Mouse (Mus musculus): ENCODE results near the gene Cdkn1b. TPM values are rescaled to one million over a fixed set of nuclear protein-coding genes. Genes with fewer than 3 reads are reported as not detected.

Gene Cdkn1b
- polyA plus RNA-seq, 1 experiment: 30.3 TPM

DNA sequence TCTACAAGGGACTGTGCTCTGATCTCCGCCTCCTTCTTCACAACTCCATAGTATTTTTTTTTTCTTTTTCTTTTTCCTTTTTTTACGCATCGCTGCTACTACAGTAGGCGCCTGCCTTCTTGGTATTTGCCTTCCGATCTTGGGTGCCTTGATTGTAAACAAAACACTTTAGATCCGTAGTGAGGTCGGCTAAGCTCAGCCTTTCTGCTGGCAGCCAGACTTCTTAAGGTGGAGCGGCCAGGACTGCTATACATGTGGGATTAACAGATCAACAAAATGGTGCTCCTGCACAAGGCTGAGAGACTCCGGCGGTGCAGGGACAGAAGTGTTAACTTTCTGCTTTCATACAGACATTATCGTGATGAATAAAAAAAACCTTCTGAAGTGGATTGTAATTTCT lies 3.1 kb upstream of the Cdkn1b start:
- DNase-seq (ENCODE audit: low read depth in 1 of 2, low spot score in 2 of 2): peak in 1 of 2 experiments; percentile 51
- Histone ChIP-seq H3K27me3 (ENCODE audit: control insufficient read depth, insufficient read depth, low read length) (no peaks in the 10 kb centered on the region), H3K4me1 (ENCODE audit: control insufficient read depth, insufficient read depth, insufficient read length) (peaks cover 5% of the 10 kb centered on the region; the same call in 1 of the 2 replicates), H3K4me3 (ENCODE audit: extremely low read depth, insufficient read depth, insufficient read length) (peak overlapping the region; percentile 62), H3K27ac (ENCODE audit: insufficient read depth, low read length) (peak overlapping the region; percentile 36), H3K36me3 (ENCODE audit: control insufficient read depth, insufficient read depth, low read length) (peaks cover 2% of the 10 kb centered on the region; the same call in 1 of the 2 replicates)
- TF ChIP-seq POLR2A (IDR thresholded peaks at IDR 0.05; ENCODE audit: low read depth, low read length): no peak
- TF ChIP-seq CTCF (IDR thresholded peaks at IDR 0.05; ENCODE audit: extremely low read depth, insufficient read depth, insufficient read length, insufficient replicate concordance): no peak
- WGBS: 3% methylated on average over 11 of the region's 11 CpGs

DNA sequence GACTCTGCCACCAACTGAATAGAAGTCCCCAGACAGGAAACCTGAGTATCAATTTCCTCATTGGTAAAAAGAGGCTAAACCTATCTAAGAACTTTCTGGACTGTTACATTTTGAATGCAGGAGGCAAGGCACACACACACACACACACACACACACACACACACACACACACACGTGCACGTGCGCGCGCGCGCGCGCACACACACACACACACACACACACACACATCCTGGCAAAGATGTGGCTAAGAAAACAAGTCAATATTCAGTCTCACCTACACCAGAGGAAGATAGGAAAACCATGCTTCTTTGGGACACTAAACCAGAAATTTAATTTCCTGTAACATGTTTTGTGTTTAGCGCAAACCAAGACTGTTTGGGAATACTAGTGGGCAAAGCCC lies 1.4 kb upstream of the Cdkn1b start:
- WGBS: 49% methylated on average over 10 of the region's 10 CpGs
- H3K27ac ChIP-seq (ENCODE audit: insufficient read depth, low read length): peak overlapping the region; percentile 27
- no peaks in the 10 kb centered on the region for H3K27me3 ChIP-seq (ENCODE audit: control insufficient read depth, insufficient read depth, low read length)
- no peak overlapping the region for H3K4me3 ChIP-seq (ENCODE audit: extremely low read depth, insufficient read depth, insufficient read length)
- peaks cover 5% of the 10 kb centered on the region; the same call in 1 of the 2 replicates for H3K4me1 ChIP-seq (ENCODE audit: control insufficient read depth, insufficient read depth, insufficient read length)
- peaks cover 10% of the 10 kb centered on the region; the same call in 1 of the 2 replicates for H3K36me3 ChIP-seq (ENCODE audit: control insufficient read depth, insufficient read depth, low read length)
- no peak for TF ChIP-seq POLR2A (IDR thresholded peaks at IDR 0.05; ENCODE audit: low read depth, low read length)
- TF ChIP-seq CTCF (IDR thresholded peaks at IDR 0.05; ENCODE audit: extremely low read depth, insufficient read depth, insufficient read length, insufficient replicate concordance): no peak
- no peak for DNase-seq (ENCODE audit: low read depth in 1 of 2, low spot score in 2 of 2)

DNA sequence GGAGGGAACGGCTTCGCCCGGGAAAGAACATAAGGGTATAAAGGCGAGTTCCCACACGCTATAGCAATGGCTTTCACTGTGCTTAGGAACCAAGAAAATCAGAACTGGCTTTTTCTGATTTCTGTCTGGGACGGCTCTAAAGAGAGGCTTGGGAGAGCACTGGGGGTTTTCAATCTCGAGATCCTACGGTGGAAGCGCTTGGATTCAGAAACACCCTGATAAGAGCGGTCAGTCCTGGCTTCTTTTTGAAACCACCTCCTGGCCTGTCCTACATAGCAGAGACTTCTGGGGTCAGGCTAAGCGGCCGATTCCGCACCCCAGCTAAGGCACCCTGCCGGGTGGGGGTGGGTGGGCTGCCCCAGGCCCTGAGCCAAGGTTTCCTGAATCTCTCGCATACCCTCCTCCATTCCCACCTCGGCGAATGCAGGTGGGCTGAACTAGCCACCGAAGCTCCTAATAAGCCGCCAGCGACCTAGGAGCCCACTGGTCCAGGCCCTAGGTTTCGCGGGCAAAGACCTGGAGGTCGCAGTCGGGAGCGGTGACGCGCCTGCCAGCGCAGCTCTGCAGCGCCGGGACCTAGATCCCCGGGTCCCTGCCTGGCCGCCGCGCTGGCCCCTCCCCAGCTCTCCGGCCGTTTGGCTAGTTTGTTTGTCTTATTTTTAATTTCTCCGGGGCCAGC lies 551 bp upstream of the Cdkn1b start:
- Histone ChIP-seq H3K4me1 (ENCODE audit: control insufficient read depth, insufficient read depth, insufficient read length) (peaks cover 5% of the 10 kb centered on the region), H3K36me3 (ENCODE audit: control insufficient read depth, insufficient read depth, low read length) (peaks cover 13% of the 10 kb centered on the region; the same call in 1 of the 2 replicates), H3K4me3 (ENCODE audit: extremely low read depth, insufficient read depth, insufficient read length) (peak overlapping the region; percentile 97), H3K27me3 (ENCODE audit: control insufficient read depth, insufficient read depth, low read length) (no peaks in the 10 kb centered on the region), H3K27ac (ENCODE audit: insufficient read depth, low read length) (peak overlapping the region; percentile 100)
- 7% methylated on average over 37 of the region's 37 CpGs for WGBS
- DNase-seq (ENCODE audit: low read depth in 1 of 2, low spot score in 2 of 2): no peak
- TF ChIP-seq POLR2A (IDR thresholded peaks at IDR 0.05; ENCODE audit: low read depth, low read length) (no peak), CTCF (IDR thresholded peaks at IDR 0.05; ENCODE audit: extremely low read depth, insufficient read depth, insufficient read length, insufficient replicate concordance) (no peak)

DNA sequence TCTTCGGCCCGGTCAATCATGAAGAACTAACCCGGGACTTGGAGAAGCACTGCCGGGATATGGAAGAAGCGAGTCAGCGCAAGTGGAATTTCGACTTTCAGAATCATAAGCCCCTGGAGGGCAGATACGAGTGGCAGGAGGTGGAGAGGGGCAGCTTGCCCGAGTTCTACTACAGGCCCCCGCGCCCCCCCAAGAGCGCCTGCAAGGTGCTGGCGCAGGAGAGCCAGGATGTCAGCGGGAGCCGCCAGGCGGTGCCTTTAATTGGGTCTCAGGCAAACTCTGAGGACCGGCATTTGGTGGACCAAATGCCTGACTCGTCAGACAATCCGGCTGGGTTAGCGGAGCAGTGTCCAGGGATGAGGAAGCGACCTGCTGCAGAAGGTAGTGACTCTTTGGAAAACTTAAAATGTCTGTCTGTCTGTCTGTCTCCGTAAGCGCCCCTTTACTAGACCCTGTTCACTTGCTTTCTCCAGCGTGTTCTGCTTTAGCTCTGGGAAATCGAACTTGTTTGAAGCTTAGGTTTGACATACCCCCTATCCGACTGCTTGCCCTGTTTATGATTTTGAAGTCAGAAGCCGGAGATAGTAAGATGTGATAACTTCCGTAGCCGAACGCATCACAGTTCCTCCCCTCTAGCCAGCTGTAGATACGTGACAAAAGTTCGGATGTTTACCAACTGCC lies 953 bp downstream of the Cdkn1b start:
- under 1% methylated on average over 32 of the region's 32 CpGs for WGBS
- peaks cover 5% of the 10 kb centered on the region for H3K4me1 ChIP-seq (ENCODE audit: control insufficient read depth, insufficient read depth, insufficient read length)
- TF ChIP-seq POLR2A (IDR thresholded peaks at IDR 0.05; ENCODE audit: low read depth, low read length): peak; percentile 75
- TF ChIP-seq CTCF (IDR thresholded peaks at IDR 0.05; ENCODE audit: extremely low read depth, insufficient read depth, insufficient read length, insufficient replicate concordance): no peak
- peaks cover 13% of the 10 kb centered on the region for H3K36me3 ChIP-seq (ENCODE audit: control insufficient read depth, insufficient read depth, low read length)
- no peaks in the 10 kb centered on the region for H3K27me3 ChIP-seq (ENCODE audit: control insufficient read depth, insufficient read depth, low read length)
- H3K4me3 ChIP-seq (ENCODE audit: extremely low read depth, insufficient read depth, insufficient read length): peak overlapping the region; percentile 97
- peak overlapping the region; percentile 100 for H3K27ac ChIP-seq (ENCODE audit: insufficient read depth, low read length)
- DNase-seq (ENCODE audit: low read depth in 1 of 2, low spot score in 2 of 2): peak; percentile 38 to 68

DNA sequence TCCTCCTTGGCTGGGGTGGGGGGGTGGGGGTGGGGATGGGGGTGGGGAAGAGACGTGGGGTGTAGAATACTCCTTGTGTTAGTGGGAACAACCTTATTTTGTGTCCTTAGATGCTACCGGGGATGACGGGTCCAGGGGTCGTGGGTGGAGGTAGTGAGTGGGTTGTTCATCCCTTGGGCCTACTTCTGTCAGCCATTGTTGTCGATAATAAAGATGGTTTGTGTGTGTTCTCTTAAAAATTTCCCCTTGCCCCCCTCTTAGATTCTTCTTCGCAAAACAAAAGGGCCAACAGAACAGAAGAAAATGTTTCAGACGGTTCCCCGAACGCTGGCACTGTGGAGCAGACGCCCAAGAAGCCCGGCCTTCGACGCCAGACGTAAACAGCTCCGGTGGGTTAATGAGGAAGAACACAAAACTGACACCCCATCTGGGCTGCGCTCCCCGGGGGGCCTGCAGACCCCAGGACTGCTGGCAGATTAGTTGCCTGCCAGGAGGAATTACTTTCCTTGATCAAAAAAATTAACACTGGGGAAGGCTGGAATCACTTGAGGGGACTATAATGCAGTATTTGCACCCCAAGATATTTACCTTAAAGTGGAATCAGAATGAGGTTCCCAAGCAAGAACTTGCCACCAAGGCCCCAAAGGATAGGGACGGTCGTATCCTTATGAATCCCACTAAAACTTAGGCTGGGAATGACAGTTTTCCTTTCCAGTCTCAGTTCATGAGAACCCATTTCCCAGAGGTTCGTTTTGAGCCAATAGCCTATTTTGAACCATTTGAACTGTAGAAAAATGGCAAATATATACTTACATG lies 1.7 kb downstream of the Cdkn1b start:
- Histone ChIP-seq H3K27me3 (ENCODE audit: control insufficient read depth, insufficient read depth, low read length) (no peaks in the 10 kb centered on the region), H3K27ac (ENCODE audit: insufficient read depth, low read length) (peak overlapping the region; percentile 89), H3K4me3 (ENCODE audit: extremely low read depth, insufficient read depth, insufficient read length) (peak overlapping the region; percentile 97), H3K36me3 (ENCODE audit: control insufficient read depth, insufficient read depth, low read length) (peaks cover 13% of the 10 kb centered on the region), H3K4me1 (ENCODE audit: control insufficient read depth, insufficient read depth, insufficient read length) (peaks cover 5% of the 10 kb centered on the region)
- DNase-seq (ENCODE audit: low read depth in 1 of 2, low spot score in 2 of 2): peak in 1 of 2 experiments; percentile 32
- 4% methylated on average over 20 of the region's 20 CpGs for WGBS
- no peak for TF ChIP-seq CTCF (IDR thresholded peaks at IDR 0.05; ENCODE audit: extremely low read depth, insufficient read depth, insufficient read length, insufficient replicate concordance)
- TF ChIP-seq POLR2A (IDR thresholded peaks at IDR 0.05; ENCODE audit: low read depth, low read length): no peak

DNA sequence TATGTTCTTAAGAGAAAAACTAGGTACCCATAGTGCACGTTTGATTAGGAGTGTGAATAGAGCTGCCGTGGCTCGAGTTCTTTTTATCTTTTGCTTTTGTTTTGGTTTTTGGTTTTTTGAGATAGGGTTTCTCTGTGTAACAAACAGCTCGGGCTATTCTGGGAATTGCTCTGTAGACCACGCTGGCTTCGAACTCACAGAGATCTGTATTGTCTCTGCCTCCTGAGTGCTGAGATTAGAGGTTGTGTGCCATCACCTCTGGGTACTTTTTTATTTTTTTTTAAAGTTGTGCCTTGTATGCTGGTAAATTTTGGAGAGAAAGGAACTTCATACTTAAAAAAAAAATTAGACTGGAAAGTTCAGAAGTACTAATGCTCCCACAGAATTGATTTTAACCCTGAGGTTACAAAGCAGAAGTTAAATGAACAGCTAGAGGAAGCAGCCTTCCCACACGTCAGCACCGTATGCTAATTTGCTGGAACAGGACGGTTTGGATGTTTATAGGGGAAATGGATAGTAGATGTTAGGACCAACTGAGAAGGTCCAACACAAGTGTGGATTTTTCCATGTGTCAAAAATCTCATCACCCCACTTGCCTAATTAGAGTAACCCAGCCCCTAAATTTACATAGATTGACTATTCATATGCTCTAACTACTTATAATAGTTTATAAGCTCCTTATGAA lies 2.5 kb downstream of the Cdkn1b start:
- Histone ChIP-seq H3K4me1 (ENCODE audit: control insufficient read depth, insufficient read depth, insufficient read length) (peaks cover 5% of the 10 kb centered on the region), H3K27me3 (ENCODE audit: control insufficient read depth, insufficient read depth, low read length) (no peaks in the 10 kb centered on the region), H3K27ac (ENCODE audit: insufficient read depth, low read length) (peak overlapping the region; percentile 89), H3K36me3 (ENCODE audit: control insufficient read depth, insufficient read depth, low read length) (peaks cover 13% of the 10 kb centered on the region), H3K4me3 (ENCODE audit: extremely low read depth, insufficient read depth, insufficient read length) (peak overlapping the region; percentile 97)
- 6% methylated on average over 9 of the region's 9 CpGs for WGBS
- TF ChIP-seq CTCF (IDR thresholded peaks at IDR 0.05; ENCODE audit: extremely low read depth, insufficient read depth, insufficient read length, insufficient replicate concordance): no peak
- no peak for DNase-seq (ENCODE audit: low read depth in 1 of 2, low spot score in 2 of 2)

Data from spleen, adult 2 months (tissue).